Mouse (Mus musculus): ENCODE measurements around the gene Opa3.

The Opa3 gene

DNA sequence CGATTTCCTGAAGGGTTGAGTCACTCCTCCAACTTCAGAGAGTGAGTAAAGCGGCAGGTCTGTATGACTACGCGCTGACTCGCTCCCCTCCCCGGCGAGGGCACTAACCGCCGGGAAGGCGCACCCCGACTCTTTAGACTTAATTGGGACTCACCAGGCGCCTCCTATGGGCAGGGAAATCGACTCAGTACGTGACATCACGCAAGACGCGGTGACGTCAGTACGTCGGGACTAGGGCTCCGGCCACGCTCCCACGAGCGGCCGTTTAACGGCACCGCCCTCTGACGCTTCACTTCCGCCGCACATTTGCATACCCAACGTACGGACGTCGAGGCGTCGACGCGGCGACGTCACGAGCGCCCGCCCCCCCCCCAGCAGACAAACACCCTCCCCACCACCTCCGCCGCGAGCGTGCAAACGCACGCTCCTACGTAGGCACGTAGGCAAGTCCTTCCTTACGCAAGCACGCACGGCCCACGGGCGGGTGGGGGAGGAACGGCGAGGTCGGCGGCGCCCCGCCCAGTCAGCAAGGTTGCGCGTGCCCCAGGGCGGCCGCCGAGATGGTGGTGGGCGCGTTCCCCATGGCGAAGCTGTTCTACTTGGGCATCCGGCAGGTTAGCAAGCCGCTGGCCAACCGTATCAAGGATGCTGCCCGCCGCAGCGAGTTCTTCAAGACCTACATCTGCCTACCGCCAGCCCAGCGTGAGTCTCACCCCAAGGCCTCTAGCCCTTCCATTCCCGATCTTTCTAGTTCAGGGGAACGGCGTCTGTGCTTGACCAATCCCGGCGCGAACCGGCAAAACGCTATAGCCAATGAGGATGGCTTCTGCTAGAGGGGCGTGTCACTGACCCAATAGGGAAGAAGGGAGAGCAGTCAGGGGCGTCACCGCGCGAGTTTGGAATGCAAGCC is at the start of gene Opa3:
TSS of gene Opa3 (plus strand) at position 452 of the 910 bp plus-strand sequence.
- peak; percentile 99 for DNase-seq (ENCODE audit: low spot score in 2 of 2)

DNA sequence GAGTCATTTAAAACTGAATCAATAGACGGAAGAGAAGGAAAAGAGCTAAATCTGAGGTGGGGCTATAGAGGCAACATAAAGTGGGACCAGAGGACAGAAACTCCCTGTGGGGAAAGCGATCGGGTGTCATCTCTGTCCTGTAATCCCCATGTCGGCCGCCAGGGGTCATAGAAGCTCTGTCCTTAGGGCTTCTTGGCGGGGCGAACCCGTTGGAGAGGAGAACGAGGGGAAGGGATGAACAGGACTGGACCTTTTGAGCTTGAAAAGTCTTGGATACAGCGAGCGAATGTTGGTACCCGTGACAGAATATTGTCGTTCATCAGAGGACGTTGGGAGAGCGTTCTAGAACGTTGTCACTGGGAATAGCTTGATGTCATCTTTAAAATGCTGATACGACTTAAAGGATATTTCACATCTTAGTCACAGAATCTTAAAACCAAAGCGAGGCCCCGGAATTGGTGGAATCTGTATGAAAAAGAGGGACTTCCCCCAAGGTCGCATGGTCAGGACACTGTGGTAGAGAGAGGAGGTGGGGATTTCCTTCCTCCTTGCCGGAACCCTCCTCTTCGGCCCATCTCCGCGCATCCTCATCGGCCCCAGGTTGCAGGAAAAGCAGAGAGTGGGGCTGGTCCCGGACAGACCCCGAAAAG is 49.6 kb upstream of the Opa3 start:
- peak; percentile 63 to 74 for DNase-seq (ENCODE audit: low spot score in 2 of 2)

DNA sequence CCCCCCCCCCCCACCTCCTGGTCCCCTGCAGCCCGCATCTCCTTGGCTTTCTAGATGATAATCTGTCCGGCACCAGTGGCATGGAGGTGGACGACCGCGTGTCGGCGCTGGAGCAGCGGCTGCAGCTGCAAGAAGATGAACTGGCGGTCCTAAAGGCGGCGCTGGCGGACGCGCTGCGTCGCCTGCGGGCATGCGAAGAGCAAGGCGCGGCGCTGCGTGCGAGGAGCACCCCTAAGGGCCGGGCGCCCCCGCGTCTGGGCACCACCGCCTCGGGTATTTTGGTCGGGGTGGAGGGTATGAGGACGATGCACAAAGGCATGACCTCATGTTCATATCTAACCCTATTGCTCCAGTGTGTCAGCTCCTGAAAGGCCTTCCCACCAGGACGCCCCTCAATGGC is 49.0 kb upstream of the Opa3 start:
- peak; percentile 65 to 70 for DNase-seq (ENCODE audit: low spot score in 2 of 2)

DNA sequence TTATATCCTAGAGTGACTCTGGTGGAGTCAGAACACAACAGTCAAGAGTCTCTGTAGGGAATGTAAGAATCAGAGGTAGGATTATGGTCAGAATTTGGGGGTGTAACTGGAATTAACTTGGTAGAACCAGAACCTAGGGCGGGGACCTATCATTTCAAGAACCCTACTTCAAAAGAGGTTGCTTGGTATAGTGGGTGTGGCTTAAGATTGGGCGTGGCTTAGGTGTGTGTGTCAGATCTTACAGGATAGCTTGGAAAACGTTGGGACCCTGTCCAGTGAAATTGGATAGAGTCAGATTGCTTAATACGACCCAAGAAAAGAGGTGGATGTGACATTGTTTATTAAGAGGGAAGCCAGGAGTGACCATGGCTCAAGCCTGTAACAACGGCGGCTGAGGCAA is 48.2 kb upstream of the Opa3 start:
- no peak for DNase-seq (ENCODE audit: low spot score in 2 of 2)

DNA sequence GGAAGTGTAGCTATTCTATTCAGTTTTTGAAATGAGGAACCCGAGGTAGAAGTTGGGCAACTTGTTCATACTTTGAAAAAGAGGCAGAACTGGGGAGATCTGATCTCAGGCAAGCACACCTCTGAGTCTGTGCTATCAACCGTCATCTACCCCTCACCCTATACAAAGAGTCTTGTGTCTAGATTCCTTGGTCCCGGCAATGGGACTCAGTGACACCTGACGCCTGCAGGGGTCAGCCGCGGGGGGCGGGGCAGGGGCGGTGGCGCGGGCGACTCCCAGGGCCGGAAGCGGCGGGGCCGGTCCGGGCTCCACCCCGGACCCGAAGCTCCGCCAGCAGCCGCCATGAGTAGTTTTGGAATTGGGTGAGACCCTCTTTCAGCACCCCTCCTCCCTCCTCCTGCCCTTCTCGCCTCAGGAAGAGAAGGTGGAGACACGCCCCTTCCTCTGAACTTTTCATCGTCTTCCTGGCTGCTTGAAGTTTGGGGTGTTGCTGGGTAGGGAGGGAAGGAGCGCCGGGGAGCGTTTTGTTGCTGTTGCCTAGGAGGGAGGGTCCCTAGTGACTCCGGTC is 47.2 kb upstream of the Opa3 start:
- DNase-seq (ENCODE audit: low spot score in 2 of 2), result peak; percentile 16 to 46

DNA sequence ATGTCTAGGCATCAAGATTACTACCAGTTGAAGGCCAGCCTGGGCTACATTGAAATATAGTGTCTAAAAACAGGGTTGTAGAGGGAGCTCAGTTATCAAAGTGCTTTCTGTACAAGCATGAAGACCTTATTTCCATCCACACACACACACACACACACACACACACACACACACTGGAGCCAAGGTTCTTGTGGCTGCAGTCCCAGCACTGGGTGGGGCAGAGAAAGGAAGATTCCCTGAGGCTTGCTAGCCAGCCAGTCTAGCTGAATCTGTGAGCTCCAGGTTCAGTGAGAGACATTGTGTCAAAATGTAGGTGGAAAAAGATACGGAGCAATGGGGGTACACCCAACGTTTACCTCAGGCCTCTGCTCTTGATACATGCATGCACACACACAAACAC is 43.9 kb upstream of the Opa3 start:
- DNase-seq (ENCODE audit: low spot score in 2 of 2), result no peak

DNA sequence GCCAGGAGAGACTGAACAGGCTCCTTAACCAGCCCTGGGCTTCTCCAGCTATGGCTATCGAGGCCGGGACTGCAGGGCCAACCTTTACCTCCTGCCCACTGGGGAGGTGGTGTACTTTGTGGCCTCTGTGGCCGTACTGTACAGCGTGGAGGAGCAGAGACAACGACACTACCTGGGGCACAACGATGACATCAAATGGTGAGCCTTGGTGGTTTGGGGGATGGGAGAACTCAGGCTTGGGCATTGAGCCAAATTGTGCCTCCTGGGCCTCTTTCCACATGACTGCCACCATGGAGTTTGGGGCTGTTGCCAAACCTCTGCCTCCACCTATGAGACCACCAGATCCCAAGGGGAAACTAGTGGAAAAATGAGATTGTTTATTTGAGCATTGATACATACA is 43.4 kb upstream of the Opa3 start:
- no peak for DNase-seq (ENCODE audit: low spot score in 2 of 2)

DNA sequence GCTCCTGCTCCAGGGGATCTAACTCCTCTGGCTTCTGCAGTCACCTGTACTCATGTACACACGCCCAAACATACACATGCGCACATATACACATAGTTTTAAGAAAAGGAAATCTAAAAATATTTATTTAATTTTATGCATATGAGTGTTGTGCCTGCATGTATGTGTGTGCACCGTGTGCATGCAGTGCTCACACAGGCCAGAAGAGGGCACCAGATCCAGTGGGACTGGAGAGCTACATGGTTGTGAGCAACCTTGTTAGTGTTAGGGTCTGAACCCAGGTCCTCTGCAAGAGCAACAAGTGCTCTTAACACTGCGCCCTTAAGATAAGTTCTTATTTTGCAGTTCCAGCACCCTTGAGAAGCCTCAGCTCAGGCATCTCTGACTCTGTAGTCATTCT is 33.5 kb upstream of the Opa3 start:
- DNase-seq (ENCODE audit: low spot score in 2 of 2), result no peak

DNA sequence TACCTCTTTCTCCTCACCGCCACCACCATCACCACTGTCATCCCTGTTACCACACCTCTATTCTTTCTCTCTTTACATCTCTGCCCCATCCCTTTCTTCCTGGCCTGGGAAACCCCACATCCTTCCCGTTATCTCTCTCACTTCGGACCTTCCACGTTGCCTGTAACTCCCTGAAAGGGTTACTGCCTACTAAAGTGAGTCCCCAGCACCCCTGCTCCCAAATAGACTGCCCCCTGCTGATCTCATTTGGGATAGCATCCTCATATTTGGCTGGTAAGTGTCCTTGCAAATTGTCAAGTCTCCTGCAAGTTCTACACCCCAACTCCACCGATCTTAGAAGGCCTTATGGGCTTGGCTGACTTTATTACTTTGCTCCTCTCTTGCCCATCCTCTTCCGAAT is 31.5 kb upstream of the Opa3 start:
- DNase-seq (ENCODE audit: low spot score in 2 of 2), result no peak

DNA sequence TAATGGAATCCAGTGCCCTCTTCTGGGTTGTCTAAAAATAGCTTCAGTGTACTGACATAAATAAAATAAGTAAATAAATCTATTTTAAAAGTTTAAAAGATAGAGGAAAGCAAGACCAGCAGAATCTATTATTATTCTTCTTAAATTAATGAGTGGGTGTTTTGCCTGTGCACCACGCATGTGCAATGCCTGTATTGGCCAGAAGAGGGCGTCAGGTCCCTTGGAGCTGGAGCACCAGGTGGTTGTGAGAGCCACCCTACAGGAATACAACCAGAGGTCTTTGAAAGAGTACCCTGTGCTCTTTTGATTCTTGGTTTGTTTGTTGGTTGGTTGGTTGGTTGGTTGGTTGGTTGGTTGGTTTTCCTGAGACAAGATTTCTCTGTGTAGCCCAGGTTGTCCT is 30.1 kb upstream of the Opa3 start:
- no peak for DNase-seq (ENCODE audit: low spot score in 2 of 2)

DNA sequence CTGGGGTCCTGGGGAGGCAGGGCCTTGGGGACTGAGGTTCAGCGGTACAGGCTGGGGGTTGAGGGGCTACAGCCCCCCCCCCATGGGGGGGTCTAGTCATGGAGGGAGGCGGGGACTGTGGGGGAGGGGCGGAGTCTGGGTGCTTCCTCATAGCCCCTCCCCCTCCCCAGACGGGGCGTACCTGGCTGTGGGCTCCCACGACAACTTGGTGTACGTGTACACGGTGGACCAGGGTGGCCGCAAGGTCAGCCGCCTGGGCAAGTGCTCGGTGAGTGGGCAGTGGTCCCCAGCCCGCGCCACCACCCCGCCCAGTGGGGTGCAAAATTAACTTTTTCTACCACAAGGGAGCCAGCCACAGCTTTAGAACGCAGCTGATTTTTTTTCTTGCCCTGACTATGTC is 26.5 kb upstream of the Opa3 start:
- no peak for DNase-seq (ENCODE audit: low spot score in 2 of 2)

DNA sequence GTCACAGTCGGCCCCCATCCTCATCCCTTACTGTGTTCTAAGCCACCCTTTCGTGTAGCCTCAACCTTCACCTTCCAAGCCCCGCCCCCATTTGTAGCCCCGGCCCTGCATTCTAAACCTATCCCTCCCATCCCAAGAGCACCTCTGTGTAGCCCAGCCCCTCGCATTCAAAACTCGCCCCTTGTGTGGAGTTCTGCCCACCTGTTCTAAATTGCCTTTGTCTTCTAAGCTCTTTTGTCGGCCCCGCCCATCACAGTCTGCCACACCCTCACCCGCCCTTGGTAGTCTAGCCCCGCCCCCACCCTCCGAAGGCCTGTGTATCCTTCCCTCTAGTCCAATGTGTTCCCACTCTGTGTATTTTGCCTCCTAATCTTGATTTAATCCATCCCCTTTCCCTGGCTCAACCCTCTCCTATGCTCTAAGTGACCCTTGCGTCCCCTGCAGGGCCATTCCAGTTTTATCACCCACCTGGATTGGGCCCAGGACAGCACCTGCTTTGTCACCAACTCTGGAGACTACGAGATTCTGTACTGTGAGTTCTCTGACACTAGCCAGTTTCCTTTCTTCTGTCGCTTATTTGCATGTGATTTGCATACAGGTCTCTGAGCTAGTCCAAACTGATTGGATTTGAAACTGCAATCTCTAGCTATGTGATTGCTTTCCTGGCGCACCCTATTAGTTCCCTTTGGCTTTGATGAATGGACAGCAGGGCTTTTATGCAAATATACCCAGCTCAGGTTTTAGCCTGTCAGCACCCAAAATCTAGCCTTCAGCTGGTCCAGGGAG is 25.9 kb upstream of the Opa3 start:
- no peak for DNase-seq (ENCODE audit: low spot score in 2 of 2)

DNA sequence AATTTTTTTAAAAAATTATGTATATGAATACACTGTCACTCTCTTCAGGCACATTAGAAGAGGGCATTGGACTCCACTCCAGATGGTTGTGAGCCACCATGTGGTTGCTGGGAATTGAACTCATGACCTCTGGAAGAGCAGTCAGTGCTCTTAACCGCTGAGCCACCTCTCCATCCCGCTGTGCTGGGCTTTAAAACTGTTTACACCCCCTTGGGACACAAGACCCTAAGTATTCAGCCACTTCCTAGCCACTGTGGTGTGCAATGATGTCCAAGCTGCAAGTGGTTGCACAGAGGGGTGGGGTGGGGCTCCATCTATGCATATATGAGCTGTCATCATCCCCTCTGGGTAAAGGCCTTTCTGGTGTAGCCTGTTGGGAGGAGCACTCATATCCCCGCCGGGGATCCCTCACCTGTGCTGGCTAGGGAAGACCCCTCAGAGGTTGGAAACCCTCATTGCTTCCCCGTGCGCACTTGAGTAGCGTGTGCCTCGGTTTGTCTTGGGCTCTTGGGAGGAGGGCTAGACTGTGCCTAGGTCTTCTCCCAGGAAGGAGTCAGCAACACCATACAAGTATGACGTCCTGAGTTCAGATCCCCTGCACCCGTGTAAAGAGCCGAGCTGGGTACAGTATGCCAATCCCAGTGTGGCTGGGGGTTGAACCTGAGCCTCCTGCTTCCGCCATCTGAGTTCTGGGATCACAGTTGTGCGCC is 19.8 kb upstream of the Opa3 start:
- no peak for DNase-seq (ENCODE audit: low spot score in 2 of 2)

DNA sequence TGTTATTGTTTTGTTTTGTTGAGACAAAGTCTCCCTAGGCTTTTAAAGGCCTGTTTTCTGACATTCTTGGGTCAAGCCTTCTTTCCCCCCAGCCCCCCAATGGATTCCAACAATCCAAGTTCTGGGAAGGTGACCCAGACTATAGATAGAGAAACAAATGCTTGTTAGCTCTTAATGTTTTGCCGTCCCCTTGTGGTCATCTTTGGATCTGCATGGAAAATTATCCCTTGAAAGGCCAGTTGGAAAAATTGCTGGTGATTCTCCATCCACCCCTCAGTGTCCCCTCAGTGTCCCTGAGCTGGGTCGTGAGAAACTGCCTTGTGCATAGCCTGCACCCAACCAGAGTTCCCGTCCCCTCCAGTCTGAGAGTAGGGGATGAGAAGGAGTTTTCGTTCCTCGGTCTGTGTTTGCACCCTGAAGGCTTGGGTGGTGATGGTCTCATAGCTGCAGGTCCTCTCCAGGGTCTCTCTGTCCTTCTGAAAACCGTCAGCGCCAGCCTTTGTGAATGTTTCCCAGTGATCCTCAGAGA is 19.1 kb upstream of the Opa3 start:
- DNase-seq (ENCODE audit: low spot score in 2 of 2), result no peak

DNA sequence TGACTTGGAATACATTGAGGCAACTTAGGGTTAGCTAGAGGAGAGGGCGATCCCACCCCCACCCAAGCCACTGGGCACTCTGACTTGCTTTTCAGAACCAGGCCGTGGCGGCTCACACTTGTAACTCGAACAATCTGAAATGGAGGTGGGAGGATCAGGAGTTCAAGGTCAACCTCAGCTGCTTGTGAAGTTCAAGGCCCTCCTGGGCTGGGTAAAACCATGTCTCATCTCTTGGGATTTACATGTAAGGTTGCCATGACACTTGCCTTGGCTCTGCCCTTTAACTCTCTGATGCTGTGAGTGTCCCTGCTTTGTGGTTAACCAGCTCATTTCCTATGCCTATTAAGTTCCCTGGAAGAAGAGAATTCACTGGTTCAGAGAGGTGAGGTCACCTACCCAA is 18.6 kb upstream of the Opa3 start:
- DNase-seq (ENCODE audit: low spot score in 2 of 2), result no peak

DNA sequence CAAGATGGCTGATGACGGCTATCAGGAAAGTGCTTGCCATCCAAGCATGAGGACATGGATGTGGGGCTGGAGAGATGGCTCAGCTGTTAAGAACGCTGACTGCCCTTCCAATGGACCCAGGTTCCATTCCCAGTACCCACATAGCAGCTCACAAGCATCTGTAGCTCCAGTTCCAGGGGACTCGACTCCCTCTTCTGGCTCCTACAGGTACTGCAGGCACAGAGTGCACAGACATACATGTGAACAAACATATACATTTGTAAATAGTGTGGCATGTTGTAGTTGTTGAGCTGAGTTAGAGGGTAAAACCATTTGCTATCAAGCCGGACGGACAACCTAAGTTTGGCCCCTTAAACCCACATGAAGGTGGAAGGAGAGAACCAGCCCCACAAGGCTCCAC is 18.1 kb upstream of the Opa3 start:
- no peak for DNase-seq (ENCODE audit: low spot score in 2 of 2)

DNA sequence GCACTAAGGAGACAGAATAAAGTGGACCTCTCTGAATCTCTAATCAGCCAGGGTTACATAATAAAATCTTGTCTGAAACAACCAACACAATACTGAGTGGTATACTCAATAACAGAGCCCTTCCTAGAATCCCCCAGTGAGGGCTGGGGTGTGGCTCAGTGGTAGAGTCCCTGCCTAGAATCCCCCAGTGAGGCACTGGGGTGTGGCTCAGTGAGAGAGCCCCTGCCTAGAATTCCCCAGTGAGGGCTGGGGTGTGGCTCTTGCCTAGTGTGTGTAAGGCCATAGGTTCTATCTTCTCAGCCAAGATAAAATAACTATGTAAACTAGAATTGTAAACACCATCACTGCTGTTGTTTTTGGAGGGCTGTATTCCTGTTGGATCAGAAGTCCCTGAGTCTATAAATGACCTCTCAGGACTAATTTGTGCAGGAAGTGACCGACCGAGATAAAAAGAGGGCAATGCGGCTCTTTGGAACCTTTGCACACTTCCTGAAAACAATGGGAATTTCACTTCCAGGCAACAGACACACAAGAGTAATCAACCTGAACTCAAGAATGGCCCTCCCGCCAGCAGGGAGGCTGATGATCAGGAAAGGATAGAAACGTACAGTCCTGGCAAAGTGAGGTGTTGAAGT is 17.0 kb upstream of the Opa3 start:
- DNase-seq (ENCODE audit: low spot score in 2 of 2), result no peak

DNA sequence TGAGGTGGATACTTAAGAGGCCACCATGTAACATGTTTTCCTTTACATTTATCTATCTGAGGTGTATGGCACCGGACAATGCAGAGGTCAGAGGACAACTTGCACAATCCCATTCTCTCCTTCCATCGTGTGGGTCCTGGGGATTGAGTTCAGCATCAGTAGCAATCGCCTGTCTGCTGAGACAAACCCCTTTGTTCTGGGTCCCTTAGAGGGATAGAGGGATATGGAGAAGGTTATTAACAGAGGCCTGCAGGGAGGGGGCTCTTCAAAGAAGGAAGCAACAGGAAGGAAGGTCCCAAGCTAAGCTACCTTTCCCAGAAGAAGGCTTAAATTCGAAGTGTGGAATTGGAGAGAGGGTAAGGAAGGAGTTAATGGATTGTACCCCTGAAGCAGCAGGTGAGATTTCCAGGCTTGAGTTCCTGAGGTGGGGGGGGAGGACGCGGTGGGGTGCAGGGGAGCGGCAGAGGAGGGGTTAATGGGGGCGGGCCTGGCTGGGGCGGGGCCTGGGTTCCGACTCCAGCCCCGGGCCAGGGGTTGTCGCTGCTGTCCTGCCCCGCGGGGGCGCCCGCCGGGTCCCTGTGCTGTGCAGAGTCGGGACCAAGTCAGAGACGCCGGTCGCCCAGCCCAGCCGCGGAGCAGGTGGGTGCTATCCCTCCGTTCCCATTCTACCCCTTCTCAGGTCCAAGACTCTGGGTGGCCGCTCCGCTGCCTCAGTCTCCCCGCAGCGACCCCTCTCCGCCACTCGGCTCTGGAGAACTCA is 16.0 kb upstream of the Opa3 start, which contains the start of gene Gpr4:
TSS of gene Gpr4 (plus strand) at position 543 of the 760 bp plus-strand sequence.
- no peak for DNase-seq (ENCODE audit: low spot score in 2 of 2)

DNA sequence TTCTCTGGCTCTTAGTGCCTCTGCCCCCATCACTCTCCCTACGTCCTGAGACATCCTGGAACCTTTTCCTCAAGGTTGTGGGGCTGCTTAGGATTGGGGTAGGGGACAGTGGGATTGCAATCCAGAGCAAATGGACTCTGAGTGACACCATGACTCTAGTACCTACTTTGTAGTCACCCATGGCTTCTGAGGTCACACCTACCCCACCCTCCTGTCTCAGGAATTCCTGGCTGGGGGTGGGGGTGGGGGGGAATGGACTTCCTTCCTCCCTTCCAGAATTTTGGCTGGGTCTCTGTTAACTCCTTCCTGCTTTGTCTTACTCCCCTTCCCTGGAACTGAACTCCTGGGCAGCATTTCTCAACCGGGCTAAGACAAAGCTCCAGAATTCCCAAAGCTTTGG is 14.7 kb upstream of the Opa3 start:
- no peak for DNase-seq (ENCODE audit: low spot score in 2 of 2)

DNA sequence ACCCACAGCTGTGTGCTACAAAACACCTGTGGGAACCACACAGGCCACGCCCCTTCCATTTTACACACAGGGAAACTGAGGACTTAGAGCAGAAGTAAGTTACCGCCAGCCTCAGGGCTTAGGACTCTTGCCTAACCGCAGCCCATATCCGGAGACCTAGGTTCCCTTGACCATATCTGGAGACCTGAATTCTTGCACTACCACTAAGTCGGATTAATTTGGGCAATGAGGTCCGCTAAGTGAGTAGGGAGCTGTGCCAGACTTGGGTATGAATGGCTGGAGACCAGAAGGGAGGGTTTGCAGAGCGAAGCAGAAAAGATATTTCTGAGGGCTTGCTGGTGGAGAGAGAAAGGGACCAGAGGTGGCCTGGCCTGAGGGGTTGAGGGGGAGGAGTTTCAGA is 13.8 kb upstream of the Opa3 start:
- no peak for DNase-seq (ENCODE audit: low spot score in 2 of 2)

Measured in spleen, postnatal 36 days (tissue).